Comparison of ENCODE assay signal across 12 mouse cellular contexts in the genomic region with DNA sequence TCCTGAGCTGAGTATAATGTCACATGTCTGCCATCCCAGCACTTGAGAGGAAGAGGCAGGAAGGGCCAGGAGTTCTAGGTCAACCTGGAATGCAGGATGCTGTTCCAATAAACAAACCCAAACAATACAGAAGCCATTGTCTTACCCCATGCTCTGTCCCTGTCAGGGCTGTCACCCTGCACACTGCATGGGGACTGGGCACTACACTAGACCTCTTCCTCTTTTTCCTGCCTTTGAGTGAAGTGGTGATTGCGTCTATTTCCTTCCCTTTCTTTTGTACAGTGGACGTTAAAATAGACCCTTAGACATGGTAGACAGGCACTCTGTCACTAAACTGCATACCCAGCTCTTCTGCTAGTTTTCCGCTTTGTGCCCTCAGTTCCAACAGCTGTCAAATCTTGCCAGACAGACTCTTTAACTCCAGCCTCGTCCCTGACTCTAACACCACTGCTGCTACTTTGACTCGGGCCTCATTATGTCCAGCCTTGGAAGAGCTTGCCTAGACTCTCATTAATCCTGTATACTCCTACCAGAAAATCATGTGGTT. TPM values are rescaled to one million over a fixed set of nuclear protein-coding genes. Genes with fewer than 3 reads are reported as not detected.
A peak's percentile ranks its signal among the peaks of the same experiment; 100 is the strongest.
DNase-seq lines count a peak whose midpoint lies in the region; ATAC-seq and TF ChIP-seq lines count a peak whose summit lies in the region.
"Had no signal": no experiment of that assay in that cellular context is flagged by ENCODE, and none has a peak within 500 bp of the region (broad histone marks: within the 10 kb centered on the region; RNA-seq: fewer than 3 reads in every experiment).

No protein-coding gene starts in this region.

- no peak overlapping the region for H3K9ac ChIP-seq in liver, embryonic 16.5 days (ENCODE audit: low read depth, low read length)
- H3K9ac ChIP-seq in hindbrain, embryonic 14.5 days, result no peak overlapping the region

- WGBS in kidney, adult 2 months, result 57% methylated on average over 5 of the region's 5 CpGs
- WGBS in liver, embryonic 16.5 days (ENCODE audit: insufficient replicate concordance), result 47% methylated on average over 5 of the region's 5 CpGs
- 89% methylated on average over 5 of the region's 5 CpGs for WGBS in hindbrain, embryonic 14.5 days

- peak; percentile 30 for DNase-seq in kidney, adult 2 months
- no peak for DNase-seq in kidney, postnatal 36 days
- DNase-seq in spleen, postnatal 36 days (ENCODE audit: low spot score in 2 of 2), result peak; percentile 42 to 45
- DNase-seq in spleen, postnatal 4 days (ENCODE audit: low spot score in 2 of 2), result no peak
- DNase-seq in hindbrain, embryonic 14.5 days (ENCODE audit: low spot score), result no peak
- DNase-seq in thymus, postnatal 36 days, result no peak
- DNase-seq in urinary bladder, postnatal 14 days (ENCODE audit: low spot score), result no peak
- DNase-seq: cerebellum, adult 11 months; midbrain, embryonic 14.5 days had no signal

- H3K4me3 ChIP-seq in kidney, adult 2 months (ENCODE audit: insufficient read depth, low read depth, low read length), result no peak overlapping the region
- no peak overlapping the region for H3K4me3 ChIP-seq in liver, embryonic 16.5 days (ENCODE audit: low read depth, low read length)
- H3K4me3 ChIP-seq in hindbrain, embryonic 14.5 days (replicated peaks; ENCODE audit: low read length), result no peak overlapping the region

- H3K36me3 ChIP-seq in kidney, adult 2 months (ENCODE audit: control insufficient read depth, insufficient read depth, low read length), result no peaks in the 10 kb centered on the region; the same call in 1 of the 2 replicates
- H3K36me3 ChIP-seq in liver, embryonic 16.5 days (ENCODE audit: control insufficient read depth, insufficient read depth), result peaks cover 26% of the 10 kb centered on the region
- peaks cover 87% of the 10 kb centered on the region for H3K36me3 ChIP-seq in hindbrain, embryonic 14.5 days (replicated peaks; ENCODE audit: control insufficient read depth, insufficient read depth)

- no peak for TF ChIP-seq CTCF in kidney, adult 2 months (conservative IDR thresholded peaks at IDR 0.05; ENCODE audit: insufficient read depth, insufficient read length, low read depth, low read length)

- no peaks in the 10 kb centered on the region for H3K27me3 ChIP-seq in kidney, adult 2 months (replicated peaks; ENCODE audit: control insufficient read depth, insufficient read depth, low read length)
- H3K27me3 ChIP-seq in liver, embryonic 16.5 days (ENCODE audit: control insufficient read depth, insufficient read depth, low read depth, low read length), result no peaks in the 10 kb centered on the region
- no peaks in the 10 kb centered on the region for H3K27me3 ChIP-seq in hindbrain, embryonic 14.5 days (ENCODE audit: control insufficient read depth, insufficient read depth, low read length)
- H3K27me3 ChIP-seq: CH12.LX had no signal

- H3K4me1 ChIP-seq in kidney, adult 2 months (ENCODE audit: control insufficient read depth, insufficient read depth, low read length), result no peaks in the 10 kb centered on the region
- H3K4me1 ChIP-seq in liver, embryonic 16.5 days (ENCODE audit: control insufficient read depth, low read depth, low read length), result peaks cover 8% of the 10 kb centered on the region
- no peaks in the 10 kb centered on the region for H3K4me1 ChIP-seq in hindbrain, embryonic 14.5 days (replicated peaks; ENCODE audit: control insufficient read depth, insufficient read depth, low read length)

- H3K27ac ChIP-seq in kidney, adult 2 months (ENCODE audit: insufficient read depth, low read depth, low read length), result no peak overlapping the region
- H3K27ac ChIP-seq in liver, embryonic 16.5 days (ENCODE audit: low read length), result peak overlapping the region; percentile 62
- no peak overlapping the region for H3K27ac ChIP-seq in hindbrain, embryonic 14.5 days

- TF ChIP-seq POLR2A in kidney, adult 2 months (IDR thresholded peaks at IDR 0.05; ENCODE audit: low read depth, low read length), result no peak

- peak; percentile 59 for ATAC-seq in liver, embryonic 16.5 days (ENCODE audit: low read depth)
- no peak for ATAC-seq in hindbrain, embryonic 14.5 days (ENCODE audit: low FRiP score)

- no peaks in the 10 kb centered on the region for H3K9me3 ChIP-seq in liver, embryonic 16.5 days (replicated peaks; ENCODE audit: control insufficient read depth, low read length)
- H3K9me3 ChIP-seq in hindbrain, embryonic 14.5 days (ENCODE audit: control insufficient read depth, low read length), result no peaks in the 10 kb centered on the region

- no peak overlapping the region for H3K4me2 ChIP-seq in liver, embryonic 16.5 days (ENCODE audit: low read depth, low read length)
- H3K4me2 ChIP-seq in hindbrain, embryonic 14.5 days (replicated peaks), result no peak overlapping the region
- H3K4me2 ChIP-seq: heart, embryonic 11.5 days had no signal

RNA-seq across cellular contexts. Expression of a gene that starts 13.9 kb away (rescaled TPM):
- 10.7 and 12.8 TPM in 2 replicates for polyA plus RNA-seq in kidney, adult 2 months (2012; rRNA removed)
- 12.2 and 12.7 TPM in 2 replicates for polyA plus RNA-seq in liver, embryonic 16.5 days (2015; fragmentation: Nextera tagmentation; extraction: Ambion mirVana)
- polyA plus RNA-seq in hindbrain, embryonic 14.5 days (2014; fragmentation: Nextera tagmentation; extraction: Ambion mirVana), result 34.7 and 36.7 TPM in 2 replicates

RNA-seq across cellular contexts. Expression of a gene that starts 26.7 kb away (rescaled TPM):
- polyA plus RNA-seq in kidney, adult 2 months (2012; rRNA removed), result 12.2 and 15.0 TPM in 2 replicates
- 31.0 and 35.3 TPM in 2 replicates for polyA plus RNA-seq in liver, embryonic 16.5 days (2015; fragmentation: Nextera tagmentation; extraction: Ambion mirVana)
- polyA plus RNA-seq in hindbrain, embryonic 14.5 days (2014; fragmentation: Nextera tagmentation; extraction: Ambion mirVana), result 38.0 and 40.8 TPM in 2 replicates

RNA-seq across cellular contexts. Expression of a gene that starts 35.4 kb away (rescaled TPM):
- 14.5 and 15.3 TPM in 2 replicates for polyA plus RNA-seq in kidney, adult 2 months (2012; rRNA removed)
- 24.9 and 28.5 TPM in 2 replicates for polyA plus RNA-seq in liver, embryonic 16.5 days (2015; fragmentation: Nextera tagmentation; extraction: Ambion mirVana)
- polyA plus RNA-seq in hindbrain, embryonic 14.5 days (2014; fragmentation: Nextera tagmentation; extraction: Ambion mirVana), result 119 and 122 TPM in 2 replicates

RNA-seq across cellular contexts. Expression of a gene that starts 55.7 kb away (rescaled TPM):
- 7.2 and 8.9 TPM in 2 replicates for polyA plus RNA-seq in kidney, adult 2 months (2012; rRNA removed)
- 0.41 and 0.61 TPM in 2 replicates for polyA plus RNA-seq in liver, embryonic 16.5 days (2015; fragmentation: Nextera tagmentation; extraction: Ambion mirVana)
- polyA plus RNA-seq in hindbrain, embryonic 14.5 days (2014; fragmentation: Nextera tagmentation; extraction: Ambion mirVana), result 0.95 and 1.5 TPM in 2 replicates

Comparison
In these comparisons a context has a peak if more than half of its experiments do, and no peak if none do; other contexts are left out.
1. DNase-seq: peak in kidney, adult 2 months (single experiment) and spleen, postnatal 36 days (2 of 2); none in kidney, postnatal 36 days (0 of 2), spleen, postnatal 4 days (0 of 2), hindbrain, embryonic 14.5 days (single experiment), thymus, postnatal 36 days (0 of 2) and urinary bladder, postnatal 14 days (single experiment).